Mouse (Mus musculus) CH12.LX (cell line): ENCODE data around the gene Rpl24.

Experiments
- CTCF ChIP-seq, 2 experiments: IDR thresholded peaks in 1 of 2; conservative IDR thresholded peaks in 1 of 2; 2 replicates each; pipeline ENCODE4 v1.5.1; 2011 to 2012; ENCODE audit warnings: low read depth in 2 of 2, low read length in 2 of 2, improper control_type of control experiment in 1 of 2, inconsistent platforms in 1 of 2, mild to moderate bottlenecking in 1 of 2, moderate library complexity in 1 of 2
- EP300 ChIP-seq: IDR thresholded peaks from 2 replicates; pipeline ENCODE4 v1.6.1; 2011; ENCODE audit warnings: low read length, improper control_type of control experiment
- MAX ChIP-seq: IDR thresholded peaks from 2 replicates; pipeline ENCODE4 v1.6.1; 2011; ENCODE audit warnings: low read length, improper control_type of control experiment
- MEF2A ChIP-seq: IDR thresholded peaks from 2 replicates; pipeline ENCODE4 v1.6.1; 2014; ENCODE audit warnings: low read depth, mild to moderate bottlenecking, inconsistent platforms, low read length, improper control_type of control experiment, borderline replicate concordance
- POLR2A ChIP-seq: IDR thresholded peaks from 2 replicates; pipeline ENCODE4 v1.6.1; 2011; ENCODE audit warnings: low read depth, mild to moderate bottlenecking, improper control_type of control experiment, low read length
- SIN3A ChIP-seq: IDR thresholded peaks from 2 replicates; pipeline ENCODE4 v1.6.1; 2012; ENCODE audit warnings: low read length, improper control_type of control experiment, inconsistent platforms
- TBP ChIP-seq: conservative IDR thresholded peaks from 2 replicates; pipeline ENCODE4 v1.6.1; 2011; ENCODE audit warnings: low read depth, low read length, improper control_type of control experiment
- ZC3H11A ChIP-seq: IDR thresholded peaks from 2 replicates; pipeline ENCODE4 v1.6.1; 2012; ENCODE audit warnings: low read depth, mild to moderate bottlenecking, inconsistent platforms, low read length, improper control_type of control experiment

GRCm38 (mm10) chr16:55924010-55924409 lies 42.1 kb upstream of the Rpl24 start:
- TF ChIP-seq TBP, result no peak
- no peak for TF ChIP-seq ZC3H11A
- no peak for TF ChIP-seq POLR2A
- no peak for TF ChIP-seq CTCF (conservative IDR thresholded peaks at IDR 0.05 in 1 of 2, IDR thresholded peaks at IDR 0.05 in 1 of 2; ENCODE audit: low read depth in 2 of 2, low read length in 2 of 2)
- TF ChIP-seq MAX, result no peak
- TF ChIP-seq EP300, result no peak
- TF ChIP-seq SIN3A, result no peak
- TF ChIP-seq MEF2A, result no peak
